Mouse (Mus musculus) right cerebral cortex, postnatal 10 days (tissue): ENCODE measurements around the gene Sept9.

Source experiments
- DNase-seq, 2 experiments: peaks; one replicate each; pipeline ENCODE4 v3.0.0; 2021; ENCODE audit warnings: low spot score in 2 of 2

Sept9 gene

DNA sequence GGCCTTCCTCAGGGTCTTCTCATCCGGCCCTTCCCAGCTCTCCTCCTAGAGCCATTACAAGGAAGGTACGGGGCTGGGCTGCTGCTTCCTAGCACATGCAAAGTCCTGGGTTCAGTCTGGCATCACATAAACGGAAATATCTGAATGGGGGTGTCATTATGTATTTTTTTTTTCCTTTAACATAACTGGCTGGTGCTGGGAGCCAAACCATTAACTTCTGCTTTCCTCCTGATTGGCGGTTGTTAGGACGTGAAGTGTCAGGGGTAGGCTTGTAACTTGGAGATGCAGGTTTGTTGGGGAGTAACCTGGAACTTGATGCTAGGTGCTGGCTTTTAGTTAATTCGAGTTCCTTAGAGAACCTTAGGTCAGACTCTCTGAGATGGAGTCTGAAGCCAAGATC is 203.6 kb downstream of the Sept9 start:
- no peak for DNase-seq

DNA sequence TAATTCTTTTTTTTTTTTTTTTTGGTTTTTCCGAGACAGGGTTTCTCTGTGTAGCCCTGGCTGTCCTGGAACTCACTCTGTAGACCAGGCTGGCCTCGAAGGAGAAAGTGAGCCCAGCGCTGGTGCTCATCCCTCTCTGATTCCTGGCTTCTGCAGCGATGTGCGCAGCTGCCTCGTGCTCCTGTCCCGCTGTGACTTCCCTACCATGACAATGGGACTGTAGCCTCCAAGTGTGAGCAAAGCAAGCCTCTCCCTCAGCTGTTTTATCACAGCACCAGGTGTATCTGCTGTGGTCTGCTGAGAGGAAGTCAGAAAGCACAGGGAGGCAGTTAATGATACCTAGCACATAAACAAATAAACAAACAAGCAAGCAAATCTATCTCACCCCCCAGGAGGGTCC is 204.3 kb downstream of the Sept9 start:
- DNase-seq, result no peak

DNA sequence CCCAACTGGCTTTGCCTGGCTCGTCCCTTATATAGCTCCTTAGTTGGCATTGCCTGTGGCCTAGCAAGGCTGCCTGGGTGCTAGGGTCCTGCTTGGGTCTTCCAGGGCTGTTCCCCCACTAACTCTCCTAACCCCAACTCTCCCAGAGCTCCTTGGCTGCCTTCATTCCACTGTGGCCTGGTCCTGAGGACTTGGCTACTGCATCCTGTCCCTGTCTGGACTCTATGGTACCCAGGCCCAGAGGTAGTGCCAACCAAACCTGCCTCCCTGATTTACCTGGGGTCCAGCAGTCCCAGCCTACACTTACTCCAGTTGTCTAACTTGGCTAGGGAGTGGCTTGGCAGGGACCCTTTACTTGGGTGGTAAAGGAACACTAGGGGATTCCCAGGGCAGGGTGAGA is 207.2 kb downstream of the Sept9 start:
- DNase-seq, result no peak

DNA sequence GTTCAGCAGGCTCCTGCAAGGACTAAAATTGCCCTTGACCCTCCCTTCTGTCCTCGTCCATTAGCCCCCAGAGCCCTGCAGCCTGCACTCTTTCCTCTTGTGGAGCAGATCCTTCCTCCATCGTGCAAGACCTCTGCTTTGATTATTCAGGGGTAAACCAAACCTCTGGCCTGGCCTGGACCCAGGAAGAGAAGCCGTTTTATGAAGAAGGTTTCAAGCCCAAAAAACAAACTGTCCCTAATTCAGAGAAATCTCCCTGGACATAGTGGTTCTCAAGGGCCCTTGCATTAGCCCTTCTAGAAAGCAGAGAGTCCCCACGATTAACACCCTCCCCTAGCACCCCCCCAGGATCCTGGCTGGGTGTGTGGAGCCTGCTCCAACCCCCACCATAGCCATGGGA is 207.7 kb downstream of the Sept9 start:
- no peak for DNase-seq

DNA sequence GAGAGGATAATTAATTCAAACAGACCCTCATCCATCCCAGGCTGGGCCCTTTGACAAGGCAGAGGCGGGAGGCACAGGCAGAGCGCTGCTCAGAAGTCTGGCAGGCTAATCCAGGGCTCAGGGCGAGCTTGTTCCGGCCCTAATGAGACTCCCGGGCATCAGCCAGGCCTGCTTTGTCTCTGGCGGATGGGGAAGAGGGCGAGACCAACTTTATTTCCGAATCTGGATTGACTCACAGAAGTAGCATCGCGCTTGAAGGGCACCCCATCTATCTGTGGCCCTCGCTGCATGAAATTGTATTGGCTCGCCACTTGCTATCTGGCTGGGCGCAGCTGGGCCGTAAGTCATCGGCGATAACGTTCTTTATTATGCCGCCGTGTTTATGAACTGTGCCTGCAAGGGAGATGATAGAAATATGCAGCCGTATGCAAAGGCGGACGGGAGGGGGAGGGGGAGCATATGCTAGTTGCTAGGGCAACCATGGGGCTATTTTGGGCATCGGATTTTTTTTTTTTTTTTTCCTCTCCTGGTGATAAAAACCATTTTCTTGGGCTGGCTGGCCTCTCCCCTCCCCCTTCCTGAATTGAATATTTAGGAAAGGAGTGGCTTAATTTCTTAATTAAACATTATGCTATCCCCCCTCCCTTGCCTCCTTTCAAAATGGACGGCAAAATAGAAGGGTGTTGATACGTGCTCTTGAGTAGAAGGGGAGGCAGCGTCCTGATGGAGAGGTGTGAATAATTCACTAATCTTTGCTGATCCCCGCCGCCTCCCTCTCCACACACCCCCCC is 208.4 kb downstream of the Sept9 start:
- peak; percentile 93 for DNase-seq

DNA sequence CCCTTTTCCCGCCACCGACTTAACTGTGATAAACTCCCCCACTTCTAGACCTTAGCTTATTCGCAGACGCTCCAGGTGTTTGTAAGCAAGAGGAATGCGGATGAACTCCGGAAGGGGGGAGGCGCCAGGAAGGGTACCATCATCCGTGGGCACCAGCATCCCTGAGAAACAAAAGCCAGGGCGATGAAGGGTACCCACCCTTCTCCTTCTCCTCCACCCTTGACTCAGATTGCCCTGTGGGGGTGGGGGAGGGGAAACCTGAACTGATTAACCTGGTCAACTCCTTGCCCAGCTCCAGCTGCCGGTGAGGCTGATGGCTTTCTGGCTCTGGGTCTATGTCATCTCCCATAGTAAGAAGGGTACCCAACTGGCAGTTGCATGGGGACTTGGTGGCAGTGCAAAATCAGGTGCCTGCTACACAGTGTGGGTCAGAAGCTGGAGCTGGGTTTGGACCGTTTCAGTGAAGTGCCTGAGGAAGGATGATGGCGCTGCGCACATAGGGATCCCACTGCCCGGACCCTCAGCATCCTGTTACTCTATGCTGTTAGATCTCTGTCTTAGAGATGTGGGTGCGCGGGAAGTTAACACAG is 209.1 kb downstream of the Sept9 start:
- peak; percentile 54 to 63 for DNase-seq

DNA sequence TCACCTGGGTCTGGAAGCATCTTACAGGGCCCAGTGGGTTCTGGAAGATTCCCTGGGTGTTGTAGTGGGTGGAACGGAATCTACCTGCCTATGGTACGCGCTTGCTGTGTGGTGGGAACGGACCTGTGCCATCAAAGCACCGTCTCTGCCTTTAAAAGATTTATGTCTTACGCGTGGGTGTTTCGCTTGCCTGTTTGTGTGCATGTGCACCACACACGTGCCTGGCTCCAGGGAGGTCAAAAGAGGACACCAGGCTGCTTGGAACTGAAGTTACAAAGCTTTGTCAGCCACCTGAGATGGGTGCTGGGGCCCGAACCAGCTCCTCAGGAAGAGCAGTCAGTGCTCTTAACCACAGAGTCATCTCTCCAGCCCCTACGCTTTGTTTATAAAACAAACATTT is 209.9 kb downstream of the Sept9 start:
- DNase-seq, result peak; percentile 80 to 84

DNA sequence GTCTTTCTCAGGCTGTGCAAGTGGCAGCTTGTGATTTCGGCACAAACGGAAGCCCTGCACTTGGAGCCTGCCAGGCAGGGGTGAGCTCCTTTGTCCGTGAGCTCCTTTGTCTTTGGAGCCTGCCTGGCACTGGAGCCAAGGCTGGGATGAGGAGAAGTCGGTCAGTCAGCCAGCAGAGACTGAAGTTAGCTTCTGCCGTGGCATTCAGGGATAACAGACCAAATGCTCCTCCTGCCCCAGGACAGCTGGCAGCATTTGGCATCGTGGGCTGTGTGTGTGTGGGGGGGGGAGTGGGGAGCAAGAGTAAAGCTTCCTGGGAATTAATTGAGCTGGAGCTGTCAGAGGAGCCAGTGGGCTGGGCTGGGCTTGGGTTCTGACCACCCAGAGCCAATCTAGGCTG is 210.6 kb downstream of the Sept9 start:
- DNase-seq, result peak; percentile 67 to 74

DNA sequence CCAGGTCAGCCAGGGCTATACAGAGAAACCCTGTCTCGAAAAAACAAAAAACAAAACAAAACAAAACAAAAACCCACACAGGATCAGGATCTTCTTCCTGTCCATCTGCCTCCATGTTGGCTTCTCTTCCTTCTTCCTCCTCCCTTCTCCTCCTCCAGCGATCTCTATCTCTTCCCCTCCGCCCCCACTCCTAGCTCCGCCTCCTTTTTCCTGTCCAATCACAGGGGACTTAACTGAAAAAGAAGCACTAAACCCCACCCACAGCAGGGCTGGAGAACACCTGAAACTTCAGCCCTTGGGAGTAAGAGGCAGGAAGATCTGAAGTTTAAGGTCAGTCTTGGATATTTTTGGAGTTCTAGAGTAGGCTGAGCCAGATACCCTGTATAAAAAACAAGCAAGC is 212.2 kb downstream of the Sept9 start:
- DNase-seq, result no peak
